Mouse (Mus musculus) cortical plate, adult 2 months (tissue): Measurements from ENCODE around the gene Ptpru. TPM values are rescaled to one million over a fixed set of nuclear protein-coding genes. Genes with fewer than 3 reads are reported as not detected.

Source experiments
- H3K27ac ChIP-seq: fragments of 200-500 bp; 2 replicates; pipeline ENCODE4 v1.5.1; 2012; ENCODE audit warnings: low read length, control low read depth, inconsistent platforms; ENCODE audit not compliant: insufficient read depth
- H3K4me1 ChIP-seq: fragments of 200-500 bp; 2 replicates; pipeline ENCODE4 v1.6.1; 2011; ENCODE audit warnings: low read length; ENCODE audit not compliant: control insufficient read depth, insufficient read depth
- H3K4me3 ChIP-seq: fragments of 200-500 bp; 2 replicates; pipeline ENCODE4 v1.5.1; 2011; ENCODE audit warnings: mild to moderate bottlenecking, low read length, control low read depth; ENCODE audit not compliant: insufficient read depth
- CTCF ChIP-seq: fragments of 200-500 bp; IDR thresholded peaks from 2 replicates; pipeline ENCODE4 v1.5.1; 2011; ENCODE audit warnings: mild to moderate bottlenecking, control low read depth, low read length; ENCODE audit not compliant: insufficient read depth; ENCODE audit errors: extremely low read depth
- POLR2A ChIP-seq: fragments of 200-500 bp; IDR thresholded peaks from 2 replicates; pipeline ENCODE4 v1.6.1; 2011; ENCODE audit warnings: mild to moderate bottlenecking, low read length, control low read depth; ENCODE audit not compliant: insufficient read depth; ENCODE audit errors: extremely low read depth
- polyA plus RNA-seq: library from polyadenylated mRNA; depleted of rRNA; stranded (reverse); fragments of >200 nt; gene quantifications from 2 replicates; pipeline ENCODE4 v1.2.3, GENCODE M21; 2012

Gene Ptpru
- polyA plus RNA-seq, 1 experiment: 46.1 TPM

- no peak for TF ChIP-seq CTCF
- TF ChIP-seq POLR2A: no peak
- Histone ChIP-seq H3K4me1 (peaks cover 3% of the 10 kb centered on the region), H3K4me3 (no peak overlapping the region), H3K27ac (no peak overlapping the region)
Measured at GRCm38 (mm10) chr4:131762211-131762784, 75.8 kb downstream of the Ptpru start.

GRCm38 (mm10) chr4:131752204-131752837, 85.8 kb downstream of the Ptpru start:
- Histone ChIP-seq H3K4me3 (no peak overlapping the region), H3K4me1 (peaks cover 8% of the 10 kb centered on the region), H3K27ac (no peak overlapping the region)
- TF ChIP-seq CTCF (no peak), POLR2A (no peak)

- no peak overlapping the region for H3K4me3 ChIP-seq
- H3K4me1 ChIP-seq: peaks cover 8% of the 10 kb centered on the region
- H3K27ac ChIP-seq: no peak overlapping the region
- TF ChIP-seq CTCF (no peak), POLR2A (no peak)
Measured at GRCm38 (mm10) chr4:131751561-131751960, 86.5 kb downstream of the Ptpru start.

- Histone ChIP-seq H3K27ac (no peak overlapping the region), H3K4me3 (no peak overlapping the region), H3K4me1 (peaks cover 8% of the 10 kb centered on the region)
- TF ChIP-seq CTCF (no peak), POLR2A (no peak)
Measured at GRCm38 (mm10) chr4:131749802-131750201, 88.3 kb downstream of the Ptpru start.

GRCm38 (mm10) chr4:131744685-131745043, 93.4 kb downstream of the Ptpru start:
- H3K4me1 ChIP-seq: peaks cover 6% of the 10 kb centered on the region
- no peak overlapping the region for H3K4me3 ChIP-seq
- H3K27ac ChIP-seq: no peak overlapping the region
- TF ChIP-seq CTCF (no peak), POLR2A (no peak)

- Histone ChIP-seq H3K27ac (no peak overlapping the region), H3K4me3 (no peak overlapping the region), H3K4me1 (peaks cover 6% of the 10 kb centered on the region)
- TF ChIP-seq POLR2A: no peak
- no peak for TF ChIP-seq CTCF
Measured at GRCm38 (mm10) chr4:131743831-131744684, 94.0 kb downstream of the Ptpru start.

- Histone ChIP-seq H3K27ac (no peak overlapping the region), H3K4me3 (no peak overlapping the region), H3K4me1 (peaks cover 6% of the 10 kb centered on the region)
- no peak for TF ChIP-seq POLR2A
- TF ChIP-seq CTCF: no peak
Measured at GRCm38 (mm10) chr4:131743031-131743430, 95.1 kb downstream of the Ptpru start.

- TF ChIP-seq POLR2A (no peak), CTCF (no peak)
- Histone ChIP-seq H3K27ac (no peak overlapping the region), H3K4me3 (no peak overlapping the region), H3K4me1 (peaks cover 6% of the 10 kb centered on the region)
Measured at GRCm38 (mm10) chr4:131740621-131741020, 97.5 kb downstream of the Ptpru start.

- Histone ChIP-seq H3K27ac (no peak overlapping the region), H3K4me3 (no peak overlapping the region), H3K4me1 (peaks cover 2% of the 10 kb centered on the region)
- TF ChIP-seq CTCF: no peak
- no peak for TF ChIP-seq POLR2A
Measured at GRCm38 (mm10) chr4:131728628-131729027, 109.5 kb downstream of the Ptpru start.
